Mouse (Mus musculus): ENCODE measurements around the gene Samsn1. TPM values are rescaled to one million over a fixed set of nuclear protein-coding genes. Genes with fewer than 3 reads are reported as not detected.

Gene Samsn1
- polyA plus RNA-seq (2017; shearing (Covaris generic)), result 100 to 1,000 TPM; 117 to 185 TPM

GRCm38 (mm10) chr16:76022181-76022580, at the start of gene Samsn1:
TSS of gene Samsn1 (minus strand) at chr16:76022281.

Measured in activated CD4-positive, CD25-positive, alpha-beta regulatory T cell (primary cell).